Mouse (Mus musculus) liver, embryonic 16.5 days (tissue): ENCODE measurements around the gene Dock1. TPM values are rescaled to one million over a fixed set of nuclear protein-coding genes. Genes with fewer than 3 reads are reported as not detected.

Experiments used
- ATAC-seq: fragments of 200-750 bp; cut with Nextera tagmentation; 2 replicates; pipeline ENCODE4 v1.8.0; 2017; ENCODE audit warnings: low read depth, mild to moderate bottlenecking, moderate number of reproducible peaks, moderate library complexity
- H3K27ac ChIP-seq: fragments of 300-500 bp; sonication (generic); 2 replicates; pipeline ENCODE4 v1.5.1; 2014; ENCODE audit warnings: mild to moderate bottlenecking, low read length
- H3K27me3 ChIP-seq: fragments of 300-500 bp; sonication (generic); 2 replicates; pipeline ENCODE4 v1.6.1; 2014; ENCODE audit warnings: low read depth, low read length, mixed read lengths; ENCODE audit not compliant: control insufficient read depth, insufficient read depth
- H3K36me3 ChIP-seq: fragments of 300-500 bp; sonication (generic); 2 replicates; pipeline ENCODE4 v1.6.1; 2014; ENCODE audit warnings: mild to moderate bottlenecking; ENCODE audit not compliant: control insufficient read depth, insufficient read depth
- H3K4me1 ChIP-seq: fragments of 300-500 bp; sonication (generic); 2 replicates; pipeline ENCODE4 v1.6.1; 2014; ENCODE audit warnings: low read depth, low read length, mixed read lengths; ENCODE audit not compliant: control insufficient read depth
- H3K4me2 ChIP-seq: fragments of 300-500 bp; sonication (generic); 2 replicates; pipeline ENCODE4 v1.6.1; 2014; ENCODE audit warnings: low read depth, low read length, mixed read lengths
- H3K4me3 ChIP-seq: fragments of 300-500 bp; sonication (generic); 2 replicates; pipeline ENCODE4 v1.5.1; 2014; ENCODE audit warnings: low read depth, mild to moderate bottlenecking, low read length
- H3K9ac ChIP-seq: fragments of 300-500 bp; sonication (generic); 2 replicates; pipeline ENCODE4 v1.6.1; 2014; ENCODE audit warnings: low read depth, low read length
- H3K9me3 ChIP-seq: fragments of 300-500 bp; sonication (generic); replicated peaks from 2 replicates; pipeline ENCODE4 v1.6.1; 2016; ENCODE audit warnings: low read length; ENCODE audit not compliant: control insufficient read depth
- WGBS: fragments of 180-500 bp; shearing (Covaris S2); extraction: QIAGEN DNeasy Blood & Tissue Kit; methylation state at CpG from one replicate; pipeline ENCODE4 v1.1.7; 2014; ENCODE audit not compliant: insufficient replicate concordance; 5-methylcytosine and 5-hydroxymethylcytosine counted together
- polyA plus RNA-seq: library from polyadenylated mRNA; unstranded; fragments of >200 nt; fragmentation: Nextera tagmentation; extraction: Ambion mirVana; gene quantifications from 2 replicates; pipeline ENCODE4 v1.2.1, GENCODE M21; 2015

Dock1 gene
- polyA plus RNA-seq, 1 experiment from 2014 or later, result 3.9 TPM

DNA sequence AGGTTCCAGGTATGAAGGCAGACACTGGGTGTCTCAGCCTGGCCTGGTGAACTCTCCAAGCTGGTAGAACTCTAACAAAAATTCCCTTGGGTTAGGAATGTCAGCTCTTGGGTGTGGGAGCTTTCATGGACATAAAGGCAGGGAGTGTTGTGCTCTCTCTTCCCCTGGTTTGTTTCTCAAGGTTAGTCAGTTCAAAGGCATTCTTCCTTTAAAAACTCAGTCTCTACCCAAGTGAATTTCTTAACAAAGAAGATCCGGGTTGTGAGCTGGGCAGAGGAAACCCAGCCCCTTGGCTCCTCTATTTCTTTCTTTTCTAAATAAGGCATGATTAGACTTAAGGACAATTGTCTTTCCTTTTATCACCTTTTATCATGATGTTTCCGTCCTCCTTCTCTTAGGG, 261.4 kb downstream of the Dock1 start:
- Histone ChIP-seq H3K4me2 (no peak overlapping the region), H3K36me3 (no peaks in the 10 kb centered on the region), H3K27ac (no peak overlapping the region), H3K4me1 (no peaks in the 10 kb centered on the region), H3K9ac (no peak overlapping the region), H3K4me3 (no peak overlapping the region), H3K9me3 (no peaks in the 10 kb centered on the region), H3K27me3 (peaks cover 9% of the 10 kb centered on the region)
- 44% methylated on average over 2 of the region's 2 CpGs for WGBS
- no peak for ATAC-seq

DNA sequence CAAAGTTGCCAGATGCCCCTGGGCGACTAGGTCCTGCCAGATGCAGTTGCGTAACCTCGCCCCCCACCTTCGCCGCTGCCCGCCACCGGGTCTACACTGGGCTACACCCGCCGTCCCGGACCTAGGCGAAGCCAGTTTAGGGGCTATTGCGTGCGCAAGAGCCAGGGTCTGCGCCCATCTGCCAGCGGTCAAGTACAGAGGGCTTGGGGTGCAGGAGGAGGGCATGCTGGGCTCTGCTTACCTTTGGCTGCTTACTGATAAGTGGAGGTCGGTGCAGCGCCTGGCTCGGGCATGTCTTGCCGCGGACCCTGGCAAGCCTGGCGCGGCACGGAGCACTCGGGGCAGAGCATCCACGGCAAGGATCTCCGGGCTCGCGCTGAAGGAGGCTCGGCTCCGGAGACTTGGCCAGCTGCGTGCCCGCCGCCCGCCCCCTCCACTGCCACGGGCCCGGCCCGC, 267.0 kb downstream of the Dock1 start:
- Histone ChIP-seq H3K9me3 (no peaks in the 10 kb centered on the region), H3K4me2 (peak overlapping the region; percentile 52), H3K27ac (no peak overlapping the region), H3K4me1 (no peaks in the 10 kb centered on the region), H3K9ac (no peak overlapping the region), H3K27me3 (peaks cover 24% of the 10 kb centered on the region), H3K36me3 (no peaks in the 10 kb centered on the region), H3K4me3 (peak overlapping the region; percentile 41)
- WGBS, result 6% methylated on average over 29 of the region's 37 CpGs
- ATAC-seq, result no peak

DNA sequence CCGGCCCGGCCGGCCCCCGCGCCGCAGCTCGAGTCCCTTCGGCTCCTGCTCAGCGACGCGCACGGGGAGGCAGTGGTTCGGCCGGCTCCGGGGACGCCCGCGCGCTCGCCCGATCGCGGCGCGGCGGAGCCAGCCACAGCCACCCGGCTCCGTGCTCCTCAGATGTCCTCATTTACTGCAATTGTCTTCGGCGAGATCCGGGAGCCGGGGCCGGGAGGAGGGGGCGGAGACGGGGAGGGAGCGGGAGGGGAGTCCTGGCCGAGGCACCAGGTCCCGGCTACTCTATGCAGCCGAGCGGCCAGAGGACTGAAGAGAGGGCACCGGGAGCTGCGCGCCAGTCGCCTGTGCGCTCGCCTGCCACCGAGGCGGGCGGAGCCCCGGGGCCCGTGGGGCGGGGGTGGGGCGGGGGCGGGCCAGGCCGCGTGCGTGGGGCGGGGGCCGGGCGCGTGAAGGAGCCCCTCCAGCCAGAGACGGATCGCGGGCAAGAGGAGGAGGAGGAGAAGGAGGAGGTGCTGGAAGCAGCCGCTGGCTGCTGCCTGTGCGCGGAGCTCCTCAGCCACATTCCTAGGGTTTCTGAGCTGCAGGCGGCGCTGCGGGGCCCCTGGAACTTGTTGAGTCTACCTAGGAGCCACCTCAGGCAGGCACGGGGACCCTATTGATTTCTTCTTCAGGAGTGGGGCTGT, 267.6 kb downstream of the Dock1 start, which contains the start of gene Fam196a:
TSS of gene Fam196a (minus strand) at position 504 of the 683 bp plus-strand sequence.
- no peaks in the 10 kb centered on the region for H3K36me3 ChIP-seq
- H3K27me3 ChIP-seq, result peaks cover 24% of the 10 kb centered on the region
- H3K27ac ChIP-seq, result no peak within 1 kb of the TSS
- peak within 1 kb of the TSS; percentile 41 for H3K4me3 ChIP-seq
- H3K4me2 ChIP-seq, result peak within 1 kb of the TSS; percentile 52
- H3K9me3 ChIP-seq, result no peaks in the 10 kb centered on the region
- no peak for ATAC-seq
- H3K4me1 ChIP-seq, result no peaks in the 10 kb centered on the region
- no peak within 1 kb of the TSS for H3K9ac ChIP-seq
- 1% methylated on average over 59 of the region's 71 CpGs for WGBS

DNA sequence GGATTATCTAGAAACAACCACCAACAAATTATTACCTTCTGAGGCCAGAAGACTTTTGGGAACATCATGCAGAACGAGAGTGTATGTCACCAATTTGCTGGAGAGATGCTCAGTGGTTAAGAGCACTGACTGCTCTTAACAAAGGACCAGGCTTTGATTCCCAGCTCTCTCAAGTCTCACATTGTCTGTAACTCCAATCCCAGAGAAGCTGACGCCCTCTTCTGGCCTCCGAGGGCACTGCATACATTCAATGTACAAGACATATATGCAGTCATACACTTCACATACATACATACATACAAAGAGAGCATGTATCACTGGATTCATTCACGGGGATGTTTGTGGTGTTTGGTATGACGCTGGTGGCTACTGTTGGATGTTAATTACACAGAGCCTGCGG, 271.4 kb downstream of the Dock1 start:
- H3K27ac ChIP-seq, result no peak overlapping the region
- WGBS, result 66% methylated on average over 6 of the region's 6 CpGs

DNA sequence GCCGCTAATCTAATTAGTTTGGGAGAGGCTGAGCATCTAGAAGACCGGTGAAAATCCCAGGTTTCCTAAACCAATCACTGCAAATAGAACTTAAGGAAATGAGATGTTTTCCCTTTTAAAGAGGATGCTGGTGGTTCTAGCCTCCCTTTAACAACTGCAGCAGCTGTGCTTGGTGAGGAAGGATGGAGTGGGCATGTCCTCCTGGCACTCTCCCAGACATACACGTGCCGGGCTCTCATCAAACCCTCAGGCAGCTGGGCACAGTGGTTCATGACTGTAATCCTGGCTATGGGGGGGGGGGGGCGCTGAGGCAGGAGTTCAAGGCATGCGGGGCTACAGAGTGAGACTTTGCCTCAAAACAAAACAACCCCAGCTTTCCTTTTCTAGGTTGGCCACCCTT, 272.6 kb downstream of the Dock1 start:
- Histone ChIP-seq H3K9me3 (no peaks in the 10 kb centered on the region), H3K4me2 (no peak overlapping the region), H3K4me1 (no peaks in the 10 kb centered on the region), H3K36me3 (no peaks in the 10 kb centered on the region), H3K27ac (no peak overlapping the region), H3K9ac (no peak overlapping the region), H3K27me3 (peaks cover 4% of the 10 kb centered on the region), H3K4me3 (no peak overlapping the region)
- ATAC-seq, result no peak
- WGBS, result 63% methylated on average over 6 of the region's 6 CpGs

More for the DNA sequence above, 271.4 kb downstream of the Dock1 start:
- Histone ChIP-seq H3K4me1 (no peaks in the 10 kb centered on the region), H3K36me3 (no peaks in the 10 kb centered on the region), H3K4me2 (no peak overlapping the region), H3K27me3 (peaks cover 15% of the 10 kb centered on the region), H3K9ac (no peak overlapping the region), H3K4me3 (no peak overlapping the region), H3K9me3 (no peaks in the 10 kb centered on the region)
- no peak for ATAC-seq

DNA sequence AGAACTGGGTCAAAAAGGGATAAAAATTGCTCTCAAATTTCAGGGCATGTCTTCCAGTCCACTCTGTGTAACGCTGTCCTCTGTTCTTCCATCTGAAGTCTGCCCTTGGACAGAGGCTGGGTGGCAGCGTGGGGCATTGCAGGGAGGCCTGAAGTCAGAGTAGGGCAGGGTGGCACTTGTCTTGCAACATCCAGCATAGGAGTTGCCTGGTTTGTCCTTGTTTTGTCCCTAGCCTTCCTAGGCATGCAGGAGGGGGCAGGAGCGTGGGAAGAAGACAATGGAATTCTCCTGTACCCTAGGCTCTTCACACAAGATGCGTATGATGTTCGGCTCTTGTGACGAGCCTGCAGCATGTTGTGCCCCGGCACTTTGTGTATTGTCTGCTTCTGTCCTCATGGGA, 273.2 kb downstream of the Dock1 start:
- Histone ChIP-seq H3K4me3 (no peak overlapping the region), H3K4me2 (no peak overlapping the region), H3K4me1 (no peaks in the 10 kb centered on the region), H3K27me3 (no peaks in the 10 kb centered on the region), H3K9ac (no peak overlapping the region), H3K9me3 (no peaks in the 10 kb centered on the region), H3K36me3 (no peaks in the 10 kb centered on the region), H3K27ac (no peak overlapping the region)
- no peak for ATAC-seq
- 66% methylated on average over 7 of the region's 7 CpGs for WGBS

DNA sequence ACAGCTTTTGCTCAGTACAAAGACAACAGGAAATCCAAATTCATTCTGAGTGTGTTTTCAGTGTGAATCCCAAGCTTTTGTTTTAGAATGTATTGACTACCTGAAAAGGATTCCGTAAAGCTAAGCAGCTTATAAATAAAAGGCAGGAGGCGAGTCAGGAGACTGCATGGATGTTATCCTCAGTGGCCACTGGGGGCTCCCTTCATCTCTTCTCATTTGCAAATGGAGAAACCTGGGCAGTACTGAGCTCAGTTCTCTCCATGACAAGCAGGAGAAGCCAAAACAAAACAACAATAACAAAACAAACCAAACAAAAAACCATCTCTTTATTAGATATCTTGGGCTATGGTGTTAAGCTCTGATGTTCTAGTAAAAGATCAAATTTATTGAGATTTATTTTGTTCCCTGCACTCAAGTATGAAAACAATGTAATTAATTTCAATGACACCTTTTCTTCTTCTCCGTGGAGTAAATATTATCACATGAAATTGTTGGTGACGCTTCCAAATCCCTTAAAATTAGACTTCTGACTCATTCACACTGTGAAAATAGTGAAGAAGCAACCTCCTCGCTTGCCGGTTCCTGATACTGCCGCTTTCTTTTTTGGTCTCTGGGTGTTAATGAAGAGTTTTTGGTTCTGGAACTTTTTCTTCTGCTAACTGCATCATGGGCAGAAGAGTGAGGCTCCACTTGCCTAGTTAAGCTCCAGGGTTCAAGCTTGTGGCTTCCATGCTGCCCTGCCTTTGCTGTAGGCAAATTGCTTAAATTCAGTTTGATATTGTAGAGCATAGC, 275.7 kb downstream of the Dock1 start:
- no peak for ATAC-seq
- no peak overlapping the region for H3K4me2 ChIP-seq
- no peak overlapping the region for H3K4me3 ChIP-seq
- WGBS, result 67% methylated on average over 7 of the region's 7 CpGs
- no peak overlapping the region for H3K9ac ChIP-seq
- no peak overlapping the region for H3K27ac ChIP-seq
- no peaks in the 10 kb centered on the region for H3K27me3 ChIP-seq
- no peaks in the 10 kb centered on the region for H3K36me3 ChIP-seq
- H3K9me3 ChIP-seq, result no peaks in the 10 kb centered on the region
- no peaks in the 10 kb centered on the region for H3K4me1 ChIP-seq

DNA sequence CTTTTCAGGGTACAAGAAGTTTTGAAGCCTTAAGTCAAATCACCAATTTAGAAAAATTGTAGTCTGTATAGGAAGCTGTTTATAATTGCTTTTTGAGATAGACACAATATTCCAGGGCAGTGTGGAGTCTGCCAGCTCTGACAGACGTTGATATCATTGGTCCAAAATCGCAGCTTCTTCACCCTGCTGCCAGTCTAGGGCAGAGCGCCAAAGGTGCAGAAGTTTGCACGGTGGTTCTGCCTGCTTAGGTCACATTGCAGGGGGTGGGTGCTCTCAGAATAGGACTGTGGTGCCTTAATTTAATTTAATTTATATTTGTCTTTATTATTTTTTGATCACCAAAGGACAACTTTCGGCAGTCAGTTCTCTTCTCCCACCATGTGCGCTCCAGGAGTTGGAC, 288.6 kb downstream of the Dock1 start:
- 69% methylated on average over 6 of the region's 6 CpGs for WGBS
- no peaks in the 10 kb centered on the region for H3K4me1 ChIP-seq
- H3K9ac ChIP-seq, result no peak overlapping the region
- H3K4me2 ChIP-seq, result no peak overlapping the region
- no peaks in the 10 kb centered on the region for H3K36me3 ChIP-seq
- no peak overlapping the region for H3K27ac ChIP-seq
- no peak overlapping the region for H3K4me3 ChIP-seq
- no peak for ATAC-seq
- H3K27me3 ChIP-seq, result no peaks in the 10 kb centered on the region
- no peaks in the 10 kb centered on the region for H3K9me3 ChIP-seq

DNA sequence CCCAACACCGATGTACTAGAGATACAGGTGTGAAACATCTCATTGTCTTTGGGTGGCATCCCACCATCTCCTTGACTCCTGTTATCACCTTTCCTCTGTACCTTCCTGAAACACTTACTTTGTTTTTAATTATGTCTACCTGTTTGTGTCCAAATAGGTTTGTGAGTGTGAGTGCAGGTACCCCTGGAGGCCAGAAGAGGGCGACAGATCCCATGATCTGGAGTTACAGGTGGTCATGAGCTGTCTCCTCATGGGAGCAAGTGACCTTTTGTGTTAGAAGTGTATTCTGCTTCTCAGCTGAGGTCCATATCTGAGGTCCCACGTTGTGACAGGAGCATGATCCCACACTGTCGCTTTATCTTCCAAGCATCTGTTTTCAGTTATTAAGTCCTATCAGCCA, 290.4 kb downstream of the Dock1 start:
- Histone ChIP-seq H3K27me3 (no peaks in the 10 kb centered on the region), H3K36me3 (no peaks in the 10 kb centered on the region), H3K4me1 (no peaks in the 10 kb centered on the region), H3K9ac (no peak overlapping the region), H3K4me2 (no peak overlapping the region), H3K4me3 (no peak overlapping the region), H3K27ac (no peak overlapping the region), H3K9me3 (no peaks in the 10 kb centered on the region)
- no peak for ATAC-seq
- WGBS, result 50% methylated on average over 4 of the region's 4 CpGs
